Mouse (Mus musculus) embryonic facial prominence, embryonic 11.5 days (tissue): ENCODE results near the gene Prom2. TPM values are rescaled to one million over a fixed set of nuclear protein-coding genes. Genes with fewer than 3 reads are reported as not detected.

ENCODE experiments used
- polyA plus RNA-seq: library from polyadenylated mRNA; unstranded; fragments of >200 nt; fragmentation: Nextera tagmentation; extraction: Ambion mirVana; gene quantifications from 2 replicates; pipeline ENCODE4 v1.2.1, GENCODE M21; 2014

Prom2 gene
- polyA plus RNA-seq, 1 experiment from 2014 or later: 1.6 TPM

Other genes starting within 250 kb of the Prom2 start
- gene Dusp2, start 205.3 kb downstream of the Prom2 start, polyA plus RNA-seq: 4.2 and 4.4 TPM in 2 replicates
- 0.10 and 0.11 TPM in 2 replicates for gene Astl, start 202.8 kb downstream of the Prom2 start, polyA plus RNA-seq
- 1.9 TPM in 2 replicates for gene Adra2b, start 178.3 kb downstream of the Prom2 start, polyA plus RNA-seq
- gene Gpat2, start 116.3 kb downstream of the Prom2 start, polyA plus RNA-seq: 0.31 TPM in 1 of 2 replicates, not detected in the other
- 24.0 and 24.8 TPM in 2 replicates for gene Fahd2a, start 96.9 kb downstream of the Prom2 start, polyA plus RNA-seq
- gene Kcnip3, start 19.4 kb downstream of the Prom2 start, polyA plus RNA-seq: 2.8 and 3.0 TPM in 2 replicates
- gene Zfp661, start 45.6 kb upstream of the Prom2 start, polyA plus RNA-seq: 7.5 and 8.3 TPM in 2 replicates
- 152 and 165 TPM in 2 replicates for gene Mrps5, start 45.8 kb upstream of the Prom2 start, polyA plus RNA-seq
- 0.13 and 0.41 TPM in 2 replicates for gene Mal, start 115.2 kb upstream of the Prom2 start, polyA plus RNA-seq
- 1.1 and 1.4 TPM in 2 replicates for gene Mall, start 188.5 kb upstream of the Prom2 start, polyA plus RNA-seq
- 34.2 and 36.8 TPM in 2 replicates for gene Nphp1, start 247.4 kb upstream of the Prom2 start, polyA plus RNA-seq